Mouse (Mus musculus) liver, embryonic 15.5 days (tissue): ENCODE results near the gene Bag6. TPM values are rescaled to one million over a fixed set of nuclear protein-coding genes. Genes with fewer than 3 reads are reported as not detected.
A peak's percentile ranks its signal among the peaks of the same experiment; 100 is the strongest.

Experiments used
- ATAC-seq: fragments of 200-750 bp; cut with Nextera tagmentation; 2 replicates; pipeline ENCODE4 v1.8.0; 2017; ENCODE audit warnings: moderate number of reproducible peaks, mild to moderate bottlenecking, moderate library complexity; ENCODE audit not compliant: insufficient read depth
- H3K27ac ChIP-seq: fragments of 300-500 bp; sonication (generic); replicated peaks from 2 replicates; pipeline ENCODE4 v1.5.1; 2015; ENCODE audit warnings: mild to moderate bottlenecking, inconsistent platforms
- H3K27me3 ChIP-seq: fragments of 300-500 bp; sonication (generic); 2 replicates; pipeline ENCODE4 v1.6.1; 2015; ENCODE audit warnings: mild to moderate bottlenecking, inconsistent platforms
- H3K36me3 ChIP-seq: fragments of 300-500 bp; sonication (generic); replicated peaks from 2 replicates; pipeline ENCODE4 v1.6.1; 2015; ENCODE audit warnings: moderate library complexity, mild to moderate bottlenecking, inconsistent platforms
- H3K4me1 ChIP-seq: fragments of 300-500 bp; sonication (generic); replicated peaks from 2 replicates; pipeline ENCODE4 v1.6.1; 2015; ENCODE audit warnings: inconsistent platforms
- H3K4me2 ChIP-seq: fragments of 300-500 bp; sonication (generic); 2 replicates; pipeline ENCODE4 v1.6.1; 2015; ENCODE audit warnings: moderate library complexity, mild to moderate bottlenecking, inconsistent platforms
- H3K4me3 ChIP-seq: fragments of 300-500 bp; sonication (generic); replicated peaks from 2 replicates; pipeline ENCODE4 v1.5.1; 2015; ENCODE audit warnings: mild to moderate bottlenecking, inconsistent platforms
- H3K9ac ChIP-seq: fragments of 300-500 bp; sonication (generic); 2 replicates; pipeline ENCODE4 v1.6.1; 2015; ENCODE audit warnings: moderate library complexity, mild to moderate bottlenecking, inconsistent platforms
- H3K9me3 ChIP-seq: fragments of 300-500 bp; sonication (generic); replicated peaks from 2 replicates; pipeline ENCODE4 v1.6.1; 2016; ENCODE audit warnings: inconsistent platforms
- WGBS: fragments of 180-500 bp; shearing (Covaris S2); methylation state at CpG from one replicate; pipeline ENCODE4 v1.1.7; 2015; ENCODE audit warnings: mixed read lengths; ENCODE audit not compliant: insufficient replicate concordance; 5-methylcytosine and 5-hydroxymethylcytosine counted together
- polyA plus RNA-seq: library from polyadenylated mRNA; unstranded; fragments of >200 nt; fragmentation: Nextera tagmentation; extraction: Ambion mirVana; gene quantifications from 2 replicates; pipeline ENCODE4 v1.2.1, GENCODE M21; 2015

The Bag6 gene
- polyA plus RNA-seq, 1 experiment from 2014 or later, result 19.3 TPM

GRCm38 (mm10) chr17:35187959-35188610, 53.1 kb downstream of the Bag6 start, which contains the start of gene Lst1:
TSS of gene Lst1 (minus strand) at chr17:35188439.
- no peak within 1 kb of the TSS for H3K9ac ChIP-seq
- peak within 1 kb of the TSS; percentile 74 for H3K27ac ChIP-seq
- H3K4me2 ChIP-seq, result peak within 1 kb of the TSS; percentile 21
- H3K9me3 ChIP-seq, result no peaks in the 10 kb centered on the region
- 31% methylated on average over 7 of the region's 7 CpGs for WGBS
- no peaks in the 10 kb centered on the region for H3K27me3 ChIP-seq
- ATAC-seq, result no peak
- peaks cover 29% of the 10 kb centered on the region for H3K4me1 ChIP-seq
- H3K4me3 ChIP-seq, result peak within 1 kb of the TSS; percentile 54
- no peaks in the 10 kb centered on the region for H3K36me3 ChIP-seq

DNA sequence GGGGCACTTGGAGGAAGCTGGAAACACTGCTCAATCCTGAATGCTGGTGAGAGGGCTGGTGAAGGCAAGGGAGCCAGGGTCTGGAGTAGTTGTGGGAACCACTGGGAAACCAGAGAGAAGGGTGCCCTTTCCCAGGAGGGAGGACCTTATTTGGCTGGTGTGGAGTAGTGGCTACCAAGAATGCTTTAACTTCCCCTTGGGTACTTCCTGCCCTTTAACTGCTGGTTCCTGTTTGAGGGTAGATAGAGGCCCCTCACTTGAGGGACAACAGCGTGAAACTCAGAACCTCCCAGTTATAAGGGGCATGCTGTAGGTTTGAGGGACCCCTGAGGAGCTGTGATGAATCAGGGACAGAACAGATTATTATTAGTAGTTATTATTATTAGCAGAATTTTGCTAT, 54.2 kb downstream of the Bag6 start:
- no peak; the same call in 1 of the 2 replicates for ATAC-seq
- Histone ChIP-seq H3K36me3 (no peaks in the 10 kb centered on the region), H3K4me2 (0 out of 2 replicates have a peak overlapping the region, but pooled peaks have one; percentile 27), H3K4me3 (no peak overlapping the region), H3K9me3 (no peaks in the 10 kb centered on the region), H3K27me3 (peaks cover 6% of the 10 kb centered on the region), H3K27ac (peak overlapping the region; percentile 74), H3K4me1 (peaks cover 33% of the 10 kb centered on the region), H3K9ac (no peak overlapping the region)
- 17% methylated on average over 1 of the region's 1 CpGs for WGBS

GRCm38 (mm10) chr17:35190096-35190495, 55.1 kb downstream of the Bag6 start:
- H3K4me3 ChIP-seq, result no peak overlapping the region
- H3K27me3 ChIP-seq, result peaks cover 15% of the 10 kb centered on the region
- ATAC-seq, result no peak
- WGBS, result 17% methylated on average over 4 of the region's 4 CpGs
- peak overlapping the region; percentile 74 for H3K27ac ChIP-seq
- H3K4me1 ChIP-seq, result peaks cover 42% of the 10 kb centered on the region
- H3K4me2 ChIP-seq, result peak overlapping the region; percentile 27
- no peaks in the 10 kb centered on the region for H3K9me3 ChIP-seq
- H3K36me3 ChIP-seq, result no peaks in the 10 kb centered on the region
- H3K9ac ChIP-seq, result no peak overlapping the region

GRCm38 (mm10) chr17:35191723-35192122, 56.7 kb downstream of the Bag6 start:
- Histone ChIP-seq H3K27me3 (peaks cover 31% of the 10 kb centered on the region), H3K27ac (no peak overlapping the region), H3K4me3 (no peak overlapping the region), H3K9me3 (no peaks in the 10 kb centered on the region), H3K4me1 (peaks cover 44% of the 10 kb centered on the region), H3K36me3 (no peaks in the 10 kb centered on the region), H3K9ac (no peak overlapping the region), H3K4me2 (no peak overlapping the region)
- ATAC-seq, result no peak
- WGBS, result 42% methylated on average over 2 of the region's 2 CpGs

DNA sequence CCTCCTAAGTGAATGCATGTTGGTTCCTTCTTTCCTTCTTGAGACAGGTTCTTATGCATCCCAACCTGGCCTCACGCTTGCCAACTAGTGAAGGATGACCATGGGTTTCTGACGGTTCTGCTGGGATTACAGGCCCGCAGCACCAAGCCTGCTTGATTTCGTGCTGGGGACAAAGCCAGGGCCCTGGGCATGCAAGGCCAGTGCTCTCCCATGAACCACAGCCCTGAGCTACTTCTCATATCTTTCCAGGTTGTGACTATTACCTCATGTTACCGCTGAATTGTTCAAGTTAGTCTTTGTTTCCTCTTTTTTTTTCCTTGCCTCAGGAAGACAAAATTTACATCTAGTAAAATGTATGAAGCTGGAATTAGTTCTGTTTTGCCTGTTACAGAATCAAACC, 57.9 kb downstream of the Bag6 start:
- Histone ChIP-seq H3K4me1 (peaks cover 42% of the 10 kb centered on the region), H3K27ac (peak overlapping the region; percentile 64; the same call in 1 of the 2 replicates), H3K36me3 (no peaks in the 10 kb centered on the region), H3K9ac (no peak overlapping the region), H3K27me3 (peaks cover 37% of the 10 kb centered on the region), H3K9me3 (no peaks in the 10 kb centered on the region), H3K4me3 (no peak overlapping the region), H3K4me2 (no peak overlapping the region)
- no peak for ATAC-seq
- WGBS, result 45% methylated on average over 5 of the region's 5 CpGs

DNA sequence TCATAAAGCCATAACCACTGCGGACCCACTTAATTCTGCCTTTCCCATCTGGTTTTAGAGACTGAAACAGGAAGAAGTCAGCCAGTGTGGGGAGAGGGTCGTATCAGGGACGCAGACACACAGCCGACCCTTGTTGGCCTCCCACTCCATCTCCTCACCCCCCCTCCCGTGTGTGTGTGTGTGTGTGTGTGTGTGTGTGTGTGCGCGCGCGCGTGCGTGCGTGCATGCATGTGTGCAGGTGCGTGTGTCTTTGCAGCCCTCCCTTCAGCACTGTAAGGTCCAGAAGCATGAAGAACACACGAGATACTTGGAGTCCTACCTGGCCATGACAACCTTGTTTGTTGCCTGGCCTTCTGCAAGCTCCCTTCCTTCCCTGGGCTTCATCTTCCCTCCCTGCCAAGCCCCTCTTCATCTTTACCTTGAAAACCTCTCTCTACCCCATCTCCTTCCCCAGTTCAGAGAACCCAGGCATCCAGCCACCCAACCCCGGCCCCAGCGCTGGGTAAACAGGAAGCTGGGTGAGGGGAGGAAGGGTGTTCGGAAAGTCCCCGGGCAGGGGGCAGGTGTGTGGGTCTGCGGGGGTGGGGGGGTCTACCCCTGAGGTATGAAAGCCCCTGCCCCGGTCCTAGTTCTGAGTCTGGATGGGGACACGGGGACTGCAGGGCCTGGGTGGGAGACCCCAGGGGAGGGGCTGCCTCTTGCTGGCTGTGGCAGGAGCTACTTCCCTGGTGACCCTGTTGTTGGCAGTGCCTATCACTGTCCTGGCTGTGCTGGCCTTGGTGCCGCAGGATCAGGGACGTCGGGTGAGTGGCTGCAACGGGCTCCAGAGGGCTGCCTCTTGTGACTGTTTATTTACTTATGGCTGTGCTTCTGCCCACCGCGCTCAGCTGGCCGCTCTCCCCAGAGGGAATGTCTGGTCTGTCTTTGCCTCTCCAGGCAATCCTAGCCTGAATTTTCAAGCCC, 59.2 kb downstream of the Bag6 start, which contains the start of gene Ltb:
Gene Ltb, plus strand, starts transcription at position 559 of the 963 bp plus-strand sequence.
- 46% methylated on average over 28 of the region's 28 CpGs for WGBS
- Histone ChIP-seq H3K27ac (peak within 1 kb of the TSS; percentile 38; the same call in 1 of the 2 replicates), H3K9me3 (no peaks in the 10 kb centered on the region), H3K36me3 (no peaks in the 10 kb centered on the region), H3K9ac (0 out of 2 replicates have a peak within 1 kb of the TSS, but pooled peaks have one; percentile 40), H3K4me2 (peak within 1 kb of the TSS; percentile 74), H3K27me3 (peaks cover 46% of the 10 kb centered on the region), H3K4me1 (peaks cover 40% of the 10 kb centered on the region), H3K4me3 (peak within 1 kb of the TSS; percentile 49)
- ATAC-seq, result no peak

- Histone ChIP-seq H3K27me3 (peaks cover 52% of the 10 kb centered on the region), H3K4me2 (peak overlapping the region; percentile 74), H3K9ac (peak overlapping the region; percentile 40; the same call in 1 of the 2 replicates), H3K27ac (0 out of 2 replicates have a peak overlapping the region, but pooled peaks have one; percentile 38), H3K36me3 (no peaks in the 10 kb centered on the region), H3K4me1 (peaks cover 32% of the 10 kb centered on the region), H3K9me3 (no peaks in the 10 kb centered on the region), H3K4me3 (peak overlapping the region; percentile 49)
- ATAC-seq, result no peak
- 35% methylated on average over 19 of the region's 19 CpGs for WGBS
Measured at GRCm38 (mm10) chr17:35194844-35195630, 60.1 kb downstream of the Bag6 start.

- peaks cover 35% of the 10 kb centered on the region for H3K4me1 ChIP-seq
- peaks cover 59% of the 10 kb centered on the region for H3K27me3 ChIP-seq
- H3K9ac ChIP-seq, result peak overlapping the region; percentile 40; the same call in 1 of the 2 replicates
- ATAC-seq, result peak; percentile 67
- no peaks in the 10 kb centered on the region for H3K36me3 ChIP-seq
- WGBS, result 1% methylated on average over 66 of the region's 66 CpGs
- peak overlapping the region; percentile 74 for H3K4me2 ChIP-seq
- H3K27ac ChIP-seq, result 0 out of 2 replicates have a peak overlapping the region, but pooled peaks have one; percentile 38
- no peaks in the 10 kb centered on the region for H3K9me3 ChIP-seq
- peak overlapping the region; percentile 49 for H3K4me3 ChIP-seq
Measured at GRCm38 (mm10) chr17:35195631-35196320, 60.8 kb downstream of the Bag6 start.

DNA sequence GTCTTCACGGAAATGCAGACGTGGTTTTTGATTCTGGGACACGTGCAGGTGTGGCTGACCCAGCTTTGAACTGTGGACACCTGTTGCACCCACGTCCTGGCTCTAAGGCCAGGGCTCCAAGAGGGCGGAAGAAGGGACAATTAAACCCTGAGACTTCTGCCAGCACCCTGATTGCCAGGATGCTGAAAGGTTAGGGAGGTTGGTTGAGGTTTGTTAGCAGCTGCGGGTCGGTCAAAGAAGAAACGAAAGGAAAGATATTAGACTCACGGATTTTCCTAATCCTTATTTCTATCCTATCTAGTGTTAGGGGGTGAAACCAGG, 61.3 kb downstream of the Bag6 start:
- 31% methylated on average over 9 of the region's 9 CpGs for WGBS
- peaks cover 64% of the 10 kb centered on the region for H3K27me3 ChIP-seq
- no peak for ATAC-seq

More for the DNA sequence above, 61.3 kb downstream of the Bag6 start:
- H3K4me2 ChIP-seq, result peak overlapping the region; percentile 74
- H3K27ac ChIP-seq, result no peak overlapping the region
- H3K36me3 ChIP-seq, result no peaks in the 10 kb centered on the region
- H3K9ac ChIP-seq, result peak overlapping the region; percentile 33; the same call in 1 of the 2 replicates
- no peaks in the 10 kb centered on the region for H3K9me3 ChIP-seq
- H3K4me3 ChIP-seq, result peak overlapping the region; percentile 49
- peaks cover 40% of the 10 kb centered on the region for H3K4me1 ChIP-seq
